ENCODE assay signal across 21 mouse cellular contexts in the genomic region with DNA sequence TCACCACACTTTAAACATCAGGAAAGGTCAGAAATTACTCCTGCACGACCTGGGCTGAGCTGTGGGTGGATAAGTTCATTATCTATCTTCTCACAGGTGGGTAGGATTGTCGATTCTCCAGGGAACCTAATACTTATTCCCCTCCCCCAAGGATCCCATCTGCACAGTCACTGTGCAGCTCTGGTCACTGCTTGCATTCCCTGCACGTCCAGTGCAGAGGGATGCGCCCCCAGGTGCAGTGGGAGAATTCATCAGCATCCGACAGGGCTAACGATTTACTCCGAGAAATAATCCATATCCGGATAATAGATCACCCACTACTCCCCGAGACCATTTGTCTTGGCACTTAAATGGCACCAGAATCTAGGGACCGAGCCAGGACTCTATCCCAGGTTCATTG. TPM values are rescaled to one million over a fixed set of nuclear protein-coding genes. Genes with fewer than 3 reads are reported as not detected.
"Had no signal": no experiment of that assay in that cellular context is flagged by ENCODE, and none has a peak within 500 bp of the region (broad histone marks: within the 10 kb centered on the region; RNA-seq: fewer than 3 reads in every experiment).

No protein-coding gene starts in this region.

- ATAC-seq: liver, embryonic 12.5 days; midbrain, embryonic 16.5 days had no signal

- H3K4me3 ChIP-seq: liver, embryonic 12.5 days had no signal

- H3K9me3 ChIP-seq: liver, embryonic 12.5 days had no signal

- H3K36me3 ChIP-seq: liver, embryonic 12.5 days had no signal

- H3K27ac ChIP-seq: liver, embryonic 12.5 days; liver, embryonic 14.5 days had no signal

- H3K4me1 ChIP-seq: liver, embryonic 12.5 days had no signal

- H3K4me2 ChIP-seq: liver, embryonic 12.5 days; lung, embryonic 14.5 days had no signal

- DNase-seq: lung, adult 18-20 months; lung, embryonic 14.5 days; lung, postnatal 10 days; lung, postnatal 4 days; midbrain, embryonic 14.5 days; retina, postnatal 1 day; right cerebral cortex, adult 18-20 months; right cerebral cortex, postnatal 25 days; right cerebral cortex, postnatal 4 days; spleen, adult 18-20 months; thymus, adult 18-20 months; thymus, postnatal 14 days; thymus, postnatal 36 days had no signal

- H3K27me3 ChIP-seq: liver, embryonic 12.5 days had no signal

- H3K9ac ChIP-seq: liver, embryonic 12.5 days; liver, embryonic 14.5 days; lung, embryonic 14.5 days had no signal

RNA-seq across cellular contexts. Expression of a gene that starts 6.0 kb away (rescaled TPM):
- total RNA-seq: liver, adult 2 months; megakaryocyte, adult 5-6 weeks; megakaryocyte-erythroid progenitor cell, adult 5-6 weeks; monocyte, adult 5-6 weeks had no signal
- polyA plus RNA-seq: small intestine, adult 2 months had no signal
